Mouse (Mus musculus): ENCODE data around the gene Gm11444.

Gm11444 gene

GRCm38 (mm10) chr11:85821659-85822058 lies 28.5 kb downstream of the Gm11444 start:
- Histone ChIP-seq H3K4me3 (replicated peaks; ENCODE audit: low read length) (no peak overlapping the region), H3K4me1 (replicated peaks; ENCODE audit: low read depth, low read length) (peaks cover 10% of the 10 kb centered on the region), H3K27me3 (ENCODE audit: insufficient read depth, low read length) (peaks cover 22% of the 10 kb centered on the region), H3K36me3 (ENCODE audit: insufficient read depth, low read length) (peaks cover 7% of the 10 kb centered on the region), H3K9me3 (ENCODE audit: low read length) (peaks cover 5% of the 10 kb centered on the region)
- TF ChIP-seq CTCF (conservative IDR thresholded peaks at IDR 0.05; ENCODE audit: low read length), result no peak
- no peak for TF ChIP-seq NANOG (IDR thresholded peaks at IDR 0.05; ENCODE audit: borderline replicate concordance, low read length)
- TF ChIP-seq POU5F1 (IDR thresholded peaks at IDR 0.05; ENCODE audit: borderline replicate concordance, low read length), result no peak

GRCm38 (mm10) chr11:85820959-85821358 lies 29.2 kb downstream of the Gm11444 start:
- Histone ChIP-seq H3K4me3 (replicated peaks; ENCODE audit: low read length) (no peak overlapping the region), H3K9me3 (ENCODE audit: low read length) (peaks cover 5% of the 10 kb centered on the region), H3K36me3 (ENCODE audit: insufficient read depth, low read length) (peaks cover 7% of the 10 kb centered on the region), H3K4me1 (replicated peaks; ENCODE audit: low read depth, low read length) (peaks cover 10% of the 10 kb centered on the region), H3K27me3 (ENCODE audit: insufficient read depth, low read length) (peaks cover 15% of the 10 kb centered on the region)
- TF ChIP-seq NANOG (IDR thresholded peaks at IDR 0.05; ENCODE audit: borderline replicate concordance, low read length), result no peak
- TF ChIP-seq CTCF (conservative IDR thresholded peaks at IDR 0.05; ENCODE audit: low read length), result no peak
- TF ChIP-seq POU5F1 (IDR thresholded peaks at IDR 0.05; ENCODE audit: borderline replicate concordance, low read length), result no peak

GRCm38 (mm10) chr11:85818401-85818800 lies 31.7 kb downstream of the Gm11444 start:
- H3K9me3 ChIP-seq (ENCODE audit: low read length), result no peaks in the 10 kb centered on the region
- H3K4me3 ChIP-seq (replicated peaks; ENCODE audit: low read length), result no peak overlapping the region
- TF ChIP-seq POU5F1 (IDR thresholded peaks at IDR 0.05; ENCODE audit: borderline replicate concordance, low read length) (no peak), NANOG (IDR thresholded peaks at IDR 0.05; ENCODE audit: borderline replicate concordance, low read length) (no peak), CTCF (conservative IDR thresholded peaks at IDR 0.05; ENCODE audit: low read length) (no peak)
- no peaks in the 10 kb centered on the region for H3K4me1 ChIP-seq (replicated peaks; ENCODE audit: low read depth, low read length)
- no peaks in the 10 kb centered on the region for H3K36me3 ChIP-seq (ENCODE audit: insufficient read depth, low read length)
- H3K27me3 ChIP-seq (ENCODE audit: insufficient read depth, low read length), result no peaks in the 10 kb centered on the region

- H3K4me3 ChIP-seq (replicated peaks; ENCODE audit: low read length), result no peak overlapping the region
- H3K36me3 ChIP-seq (ENCODE audit: insufficient read depth, low read length), result no peaks in the 10 kb centered on the region
- H3K9me3 ChIP-seq (ENCODE audit: low read length), result no peaks in the 10 kb centered on the region
- H3K4me1 ChIP-seq (replicated peaks; ENCODE audit: low read depth, low read length), result no peaks in the 10 kb centered on the region
- H3K27me3 ChIP-seq (ENCODE audit: insufficient read depth, low read length), result no peaks in the 10 kb centered on the region
- TF ChIP-seq NANOG (IDR thresholded peaks at IDR 0.05; ENCODE audit: borderline replicate concordance, low read length), result no peak
- TF ChIP-seq CTCF (conservative IDR thresholded peaks at IDR 0.05; ENCODE audit: low read length), result no peak
- no peak for TF ChIP-seq POU5F1 (IDR thresholded peaks at IDR 0.05; ENCODE audit: borderline replicate concordance, low read length)
These were observed 33.7 kb downstream of the Gm11444 start for GRCm38 (mm10) chr11:85816471-85816870.

- TF ChIP-seq CTCF (conservative IDR thresholded peaks at IDR 0.05; ENCODE audit: low read length) (no peak), POU5F1 (IDR thresholded peaks at IDR 0.05; ENCODE audit: borderline replicate concordance, low read length) (no peak), NANOG (IDR thresholded peaks at IDR 0.05; ENCODE audit: borderline replicate concordance, low read length) (no peak)
- no peak overlapping the region for H3K4me3 ChIP-seq (replicated peaks; ENCODE audit: low read length)
- no peaks in the 10 kb centered on the region for H3K9me3 ChIP-seq (ENCODE audit: low read length)
- H3K4me1 ChIP-seq (replicated peaks; ENCODE audit: low read depth, low read length), result no peaks in the 10 kb centered on the region
- no peaks in the 10 kb centered on the region for H3K27me3 ChIP-seq (ENCODE audit: insufficient read depth, low read length)
- H3K36me3 ChIP-seq (ENCODE audit: insufficient read depth, low read length), result no peaks in the 10 kb centered on the region
These were observed 35.5 kb downstream of the Gm11444 start for GRCm38 (mm10) chr11:85814678-85815077.

- Histone ChIP-seq H3K4me3 (replicated peaks; ENCODE audit: low read length) (no peak overlapping the region), H3K9me3 (ENCODE audit: low read length) (no peaks in the 10 kb centered on the region), H3K4me1 (replicated peaks; ENCODE audit: low read depth, low read length) (no peaks in the 10 kb centered on the region), H3K27me3 (ENCODE audit: insufficient read depth, low read length) (no peaks in the 10 kb centered on the region), H3K36me3 (ENCODE audit: insufficient read depth, low read length) (no peaks in the 10 kb centered on the region)
- TF ChIP-seq NANOG (IDR thresholded peaks at IDR 0.05; ENCODE audit: borderline replicate concordance, low read length), result no peak
- TF ChIP-seq CTCF (conservative IDR thresholded peaks at IDR 0.05; ENCODE audit: low read length), result no peak
- no peak for TF ChIP-seq POU5F1 (IDR thresholded peaks at IDR 0.05; ENCODE audit: borderline replicate concordance, low read length)
These were observed 37.7 kb downstream of the Gm11444 start for GRCm38 (mm10) chr11:85812201-85812966.

GRCm38 (mm10) chr11:85811676-85812075 lies 38.5 kb downstream of the Gm11444 start:
- H3K27me3 ChIP-seq (ENCODE audit: insufficient read depth, low read length), result no peaks in the 10 kb centered on the region
- no peaks in the 10 kb centered on the region for H3K9me3 ChIP-seq (ENCODE audit: low read length)
- H3K4me1 ChIP-seq (replicated peaks; ENCODE audit: low read depth, low read length), result no peaks in the 10 kb centered on the region
- H3K36me3 ChIP-seq (ENCODE audit: insufficient read depth, low read length), result no peaks in the 10 kb centered on the region
- H3K4me3 ChIP-seq (replicated peaks; ENCODE audit: low read length), result no peak overlapping the region
- TF ChIP-seq CTCF (conservative IDR thresholded peaks at IDR 0.05; ENCODE audit: low read length), result no peak

- no peaks in the 10 kb centered on the region for H3K9me3 ChIP-seq (ENCODE audit: low read length)
- no peaks in the 10 kb centered on the region for H3K27me3 ChIP-seq (ENCODE audit: insufficient read depth, low read length)
- H3K4me1 ChIP-seq (replicated peaks; ENCODE audit: low read depth, low read length), result no peaks in the 10 kb centered on the region
- H3K36me3 ChIP-seq (ENCODE audit: insufficient read depth, low read length), result no peaks in the 10 kb centered on the region
- no peak overlapping the region for H3K4me3 ChIP-seq (replicated peaks; ENCODE audit: low read length)
- TF ChIP-seq CTCF (conservative IDR thresholded peaks at IDR 0.05; ENCODE audit: low read length), result no peak
- TF ChIP-seq NANOG (IDR thresholded peaks at IDR 0.05; ENCODE audit: borderline replicate concordance, low read length), result no peak
- TF ChIP-seq POU5F1 (IDR thresholded peaks at IDR 0.05; ENCODE audit: borderline replicate concordance, low read length), result no peak
These were observed 38.9 kb downstream of the Gm11444 start for GRCm38 (mm10) chr11:85811229-85811628.

- H3K4me1 ChIP-seq (replicated peaks; ENCODE audit: low read depth, low read length), result no peaks in the 10 kb centered on the region
- H3K4me3 ChIP-seq (replicated peaks; ENCODE audit: low read length), result no peak overlapping the region
- no peaks in the 10 kb centered on the region for H3K9me3 ChIP-seq (ENCODE audit: low read length)
- no peaks in the 10 kb centered on the region for H3K36me3 ChIP-seq (ENCODE audit: insufficient read depth, low read length)
- TF ChIP-seq NANOG (IDR thresholded peaks at IDR 0.05; ENCODE audit: borderline replicate concordance, low read length) (no peak), POU5F1 (IDR thresholded peaks at IDR 0.05; ENCODE audit: borderline replicate concordance, low read length) (no peak), CTCF (conservative IDR thresholded peaks at IDR 0.05; ENCODE audit: low read length) (no peak)
- H3K27me3 ChIP-seq (ENCODE audit: insufficient read depth, low read length), result no peaks in the 10 kb centered on the region
These were observed 42.8 kb downstream of the Gm11444 start for GRCm38 (mm10) chr11:85807353-85807752.
